Mouse (Mus musculus) c-Kit-positive CD71-positive TER-119-negative erythroid progenitor cells, embryonic 14.5 days (primary cell): ENCODE measurements around the gene Ezh2.

Experiments
- DNase-seq: peaks from one replicate; pipeline ENCODE4 v3.0.0-alpha.2; 2013; ENCODE audit warnings: low read depth

The Ezh2 gene

DNA sequence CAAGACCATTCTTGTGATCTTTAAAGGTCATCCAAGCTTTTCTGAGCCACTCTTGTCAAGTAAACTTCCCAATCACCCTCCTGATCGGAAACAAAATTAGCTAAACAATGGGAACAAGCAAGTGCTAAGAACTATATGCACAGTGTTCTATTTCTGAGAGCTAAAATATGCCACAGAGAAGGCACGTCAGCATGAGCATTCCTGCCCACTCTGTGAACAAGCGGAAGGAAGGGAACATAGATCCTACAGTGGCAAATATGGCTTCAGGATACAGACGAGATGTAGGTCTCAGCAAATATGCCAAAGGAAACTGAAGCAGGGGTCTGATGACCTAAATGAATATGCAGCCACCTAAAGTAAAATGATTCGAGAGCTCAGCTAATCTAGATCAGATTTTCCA, 59.8 kb downstream of the Ezh2 start:
- no peak for DNase-seq

DNA sequence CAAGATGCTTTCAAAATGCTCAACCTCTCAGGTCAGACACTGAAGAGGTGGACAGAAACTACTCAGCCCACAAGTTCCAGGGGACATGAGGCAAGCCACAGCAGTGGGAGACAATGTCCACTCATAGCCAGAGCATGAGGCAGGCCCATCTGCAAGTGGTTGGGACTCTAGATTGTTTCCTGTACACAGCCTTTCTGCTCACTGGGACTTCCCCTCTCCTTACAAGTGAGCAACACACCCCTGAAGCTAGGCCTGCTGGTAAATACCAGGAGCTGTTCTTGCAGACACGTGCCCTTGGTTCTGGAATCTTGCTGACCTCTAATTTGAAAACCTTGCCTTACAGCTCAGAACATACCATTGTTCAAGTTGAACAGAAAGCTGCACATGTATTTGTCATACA, 62.6 kb downstream of the Ezh2 start:
- DNase-seq = no peak

DNA sequence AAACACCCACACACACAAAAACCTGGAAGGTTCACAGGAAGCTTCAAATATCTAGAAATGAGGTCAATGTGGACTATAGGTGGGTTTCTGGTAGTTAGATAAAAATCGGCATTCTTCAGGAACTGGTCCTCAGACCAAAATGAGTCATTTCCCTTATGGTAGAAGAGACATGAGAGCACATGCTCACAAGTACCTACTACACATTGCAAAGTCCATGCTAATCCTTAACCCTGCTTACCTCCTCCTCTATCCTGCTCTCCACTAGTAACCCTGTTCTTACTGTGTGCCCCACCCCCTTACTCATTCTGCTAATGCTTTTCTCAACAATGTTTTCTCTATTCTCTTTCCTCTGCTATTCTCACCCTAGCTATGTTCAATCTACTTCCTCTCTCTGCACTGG, 67.5 kb downstream of the Ezh2 start:
- no peak for DNase-seq

DNA sequence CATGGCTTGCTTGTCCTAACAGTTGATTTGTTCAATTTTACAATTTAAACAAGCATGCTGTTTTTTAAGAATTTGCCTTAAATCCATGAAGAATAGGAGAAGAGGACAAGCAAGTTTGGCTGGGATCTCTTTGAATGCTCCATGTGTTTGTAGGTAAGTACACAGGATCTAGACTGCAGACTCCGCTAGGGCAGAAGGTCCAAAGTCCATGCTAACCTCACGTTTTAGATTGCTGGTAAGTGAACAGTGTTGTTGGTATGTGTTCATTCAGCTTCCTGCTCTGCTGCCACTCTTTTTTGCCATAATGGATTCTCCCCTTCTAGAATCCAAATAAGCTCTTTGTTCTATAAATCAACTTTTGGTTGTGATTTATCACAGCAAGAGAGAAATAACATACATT, 68.0 kb downstream of the Ezh2 start:
- no peak for DNase-seq

DNA sequence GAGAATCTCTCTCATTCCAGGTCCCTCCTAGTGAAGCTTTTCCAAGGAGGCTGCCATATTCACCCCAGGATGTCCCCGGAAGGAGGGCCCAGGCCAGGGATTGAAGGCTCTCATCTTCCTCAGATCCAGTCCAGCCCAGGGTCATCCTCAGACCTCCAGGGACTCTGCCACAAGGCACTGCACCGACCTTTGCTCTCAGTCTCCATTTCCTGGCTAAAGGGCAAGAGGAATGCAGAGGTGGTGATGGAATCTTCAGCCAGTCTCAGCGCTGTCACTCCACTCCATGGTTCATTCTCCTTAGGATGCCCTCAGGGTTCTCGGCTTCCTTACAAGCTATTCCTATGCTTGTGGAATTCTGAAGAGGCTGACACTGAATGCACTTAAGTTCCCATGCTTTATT, 68.7 kb downstream of the Ezh2 start:
- DNase-seq = no peak

DNA sequence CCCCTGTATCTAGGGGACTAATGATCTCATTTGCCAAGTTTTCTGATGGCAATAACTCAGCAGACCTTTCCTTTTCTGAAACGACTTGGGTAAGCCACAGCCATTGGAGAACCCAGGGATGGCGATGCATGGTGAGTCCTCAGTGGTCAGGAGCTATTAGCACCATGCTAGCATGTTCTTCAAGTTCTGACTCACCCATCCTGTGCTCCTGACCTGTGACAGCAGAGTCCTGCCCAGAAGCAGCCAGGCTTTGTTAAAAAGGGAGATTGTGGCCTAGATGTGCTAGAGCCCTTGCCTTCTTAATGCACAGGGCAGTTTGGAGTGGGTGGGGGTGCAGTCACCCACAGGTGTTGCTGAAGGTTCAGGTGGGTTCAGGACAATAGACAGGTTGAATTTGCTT, 70.1 kb downstream of the Ezh2 start:
- no peak for DNase-seq

DNA sequence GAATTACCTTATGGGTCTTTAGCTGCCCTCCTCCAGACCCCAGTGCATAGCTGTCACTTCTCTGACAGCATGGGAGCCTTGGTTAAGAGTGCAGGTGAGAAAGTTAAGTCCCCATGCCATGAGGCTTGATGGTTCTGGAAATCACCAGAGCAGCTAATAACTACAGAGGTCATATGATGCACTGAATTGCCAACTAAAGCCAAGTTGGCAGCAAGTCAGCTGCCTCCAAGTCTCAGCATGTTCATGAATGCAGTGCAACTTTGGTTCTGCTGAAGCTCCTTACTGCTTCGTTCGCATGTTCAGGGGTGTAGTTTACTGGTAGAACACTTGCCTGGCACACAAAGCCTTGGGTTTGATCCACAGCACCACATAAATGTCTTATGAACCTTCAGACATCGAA, 72.7 kb downstream of the Ezh2 start:
- DNase-seq = no peak

DNA sequence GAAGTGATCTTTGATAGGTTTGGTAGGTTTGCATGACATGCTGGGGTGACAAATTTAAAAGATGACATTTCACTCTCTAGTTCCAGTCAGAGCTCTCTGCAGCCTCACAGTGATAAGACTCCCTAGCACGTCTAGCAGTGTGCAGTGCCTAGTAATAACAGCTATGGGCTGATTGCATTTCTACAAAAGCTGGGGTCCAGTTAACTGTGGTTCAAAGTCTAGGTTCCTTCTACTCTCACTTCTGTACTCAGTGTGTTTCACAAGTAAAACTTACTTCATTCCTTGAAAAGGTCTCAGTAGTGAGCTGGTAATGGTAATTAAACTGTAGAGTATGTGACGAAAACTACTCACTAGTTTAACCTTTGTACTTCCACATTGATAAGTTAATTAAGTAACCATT, 75.1 kb downstream of the Ezh2 start:
- DNase-seq = no peak

DNA sequence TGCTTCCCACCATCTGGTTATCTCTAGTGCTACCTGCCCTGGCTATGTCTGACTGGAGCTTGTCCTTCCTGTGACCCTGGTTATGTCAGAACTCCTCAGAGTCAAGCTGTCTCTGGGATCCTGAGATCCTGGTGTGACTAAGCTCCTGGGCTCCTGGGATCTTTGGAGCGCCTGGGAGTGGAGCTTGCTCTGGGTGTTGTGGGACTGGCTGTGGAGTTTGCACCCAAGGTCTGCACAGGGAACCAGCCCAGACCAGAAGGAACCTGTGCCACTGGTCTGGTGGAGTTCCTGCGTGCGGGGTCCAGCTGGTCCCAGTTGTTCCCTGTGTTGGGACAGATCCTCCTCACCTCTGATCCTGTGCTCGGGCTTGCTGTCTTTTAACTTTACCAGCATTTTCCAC, 100.6 kb downstream of the Ezh2 start:
- no peak for DNase-seq

DNA sequence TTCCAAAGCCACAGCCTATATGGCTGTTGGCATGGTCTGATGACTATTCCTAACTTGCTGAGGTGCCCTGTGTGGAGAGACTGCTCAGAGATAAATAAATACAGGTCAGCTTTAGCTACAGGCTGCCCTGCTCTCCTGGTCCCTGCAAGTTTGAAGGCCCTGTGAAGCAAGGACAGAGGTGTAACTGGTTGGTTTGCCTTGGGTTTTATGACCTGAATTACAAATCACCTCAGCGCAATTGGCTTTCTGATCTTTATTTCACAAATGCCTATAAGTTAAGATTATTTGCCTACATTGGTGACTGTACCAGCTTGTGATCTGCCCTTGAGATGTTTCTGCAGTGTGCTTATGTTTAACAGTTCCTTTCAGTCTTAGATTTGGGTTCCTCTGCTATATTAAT, 113.1 kb downstream of the Ezh2 start:
- no peak for DNase-seq
